Mouse (Mus musculus) right cerebral cortex, postnatal 25 days (tissue): ENCODE measurements at regions not wholly inside any gene's neighbourhood (a gene's known extent, or its start where the extent isn't known, plus 50 kb on each side); places are given as distances from the start of the nearest gene placed in this dataset.
"Not testable (repeated sequence)": the region's sequence is repeated elsewhere in the genome, so short reads cannot be mapped to it uniquely, and the experiment has no call there.

Source experiments
- DNase-seq: peaks from one replicate; pipeline ENCODE4 v3.0.0; 2022

- DNase-seq, result not testable (repeated sequence)
These were observed 131.0 kb upstream of the Adcyap1 start for GRCm38 (mm10) chr17:93067850-93068249.

GRCm38 (mm10) chr17:93068489-93068888 lies 130.3 kb upstream of the Adcyap1 start:
- no peak for DNase-seq

- DNase-seq, result no peak
These were observed 114.8 kb upstream of the Adcyap1 start for GRCm38 (mm10) chr17:93084048-93084447.

- peak; percentile 20 for DNase-seq
These were observed 94.3 kb upstream of the Adcyap1 start for GRCm38 (mm10) chr17:93104516-93104915.

- DNase-seq, result no peak
These were observed 58.8 kb upstream of the Adcyap1 start for GRCm38 (mm10) chr17:93140003-93140402.

- DNase-seq, result peak; percentile 68
These were observed 57.7 kb upstream of the Adcyap1 start for GRCm38 (mm10) chr17:93141125-93141524.
